Mouse (Mus musculus) heart, embryonic 12.5 days (tissue): ENCODE measurements at regions not wholly inside any gene's neighbourhood (a gene's known extent, or its start where the extent isn't known, plus 50 kb on each side); places are given as distances from the start of the nearest gene placed in this dataset.

Experiments used
- ATAC-seq: fragments of 200-750 bp; cut with Nextera tagmentation; 2 replicates; pipeline ENCODE4 v1.8.0; 2017; ENCODE audit warnings: moderate TSS enrichment, moderate library complexity; ENCODE audit not compliant: insufficient number of reproducible peaks, low FRiP score
- H3K27ac ChIP-seq: fragments of 300-500 bp; sonication (generic); 2 replicates; pipeline ENCODE4 v1.5.1; 2016; ENCODE audit warnings: mild to moderate bottlenecking, moderate library complexity; ENCODE audit not compliant: poor library complexity, severe bottlenecking
- H3K27me3 ChIP-seq: fragments of 300-500 bp; sonication (generic); replicated peaks from 2 replicates; pipeline ENCODE4 v1.6.1; 2016; ENCODE audit warnings: mild to moderate bottlenecking, moderate library complexity
- H3K36me3 ChIP-seq: fragments of 300-500 bp; sonication (generic); 2 replicates; pipeline ENCODE4 v1.6.1; 2016; ENCODE audit warnings: mild to moderate bottlenecking, moderate library complexity
- H3K4me1 ChIP-seq: fragments of 300-500 bp; sonication (generic); replicated peaks from 2 replicates; pipeline ENCODE4 v1.6.1; 2016; ENCODE audit warnings: mild to moderate bottlenecking
- H3K4me2 ChIP-seq: fragments of 300-500 bp; sonication (generic); 2 replicates; pipeline ENCODE4 v1.6.1; 2016; ENCODE audit warnings: mild to moderate bottlenecking, moderate library complexity
- H3K4me3 ChIP-seq: fragments of 300-500 bp; sonication (generic); 2 replicates; pipeline ENCODE4 v1.5.1; 2016; ENCODE audit warnings: mild to moderate bottlenecking
- H3K9ac ChIP-seq: fragments of 300-500 bp; sonication (generic); 2 replicates; pipeline ENCODE4 v1.6.1; 2016; ENCODE audit warnings: mild to moderate bottlenecking, moderate library complexity
- H3K9me3 ChIP-seq: fragments of 300-500 bp; sonication (generic); replicated peaks from 2 replicates; pipeline ENCODE4 v1.6.1; 2016; ENCODE audit warnings: mild to moderate bottlenecking, moderate library complexity
- WGBS: fragments of 180-500 bp; shearing (Covaris S2); methylation state at CpG from one replicate; pipeline ENCODE4 v1.1.7; 2016; 5-methylcytosine and 5-hydroxymethylcytosine counted together

DNA sequence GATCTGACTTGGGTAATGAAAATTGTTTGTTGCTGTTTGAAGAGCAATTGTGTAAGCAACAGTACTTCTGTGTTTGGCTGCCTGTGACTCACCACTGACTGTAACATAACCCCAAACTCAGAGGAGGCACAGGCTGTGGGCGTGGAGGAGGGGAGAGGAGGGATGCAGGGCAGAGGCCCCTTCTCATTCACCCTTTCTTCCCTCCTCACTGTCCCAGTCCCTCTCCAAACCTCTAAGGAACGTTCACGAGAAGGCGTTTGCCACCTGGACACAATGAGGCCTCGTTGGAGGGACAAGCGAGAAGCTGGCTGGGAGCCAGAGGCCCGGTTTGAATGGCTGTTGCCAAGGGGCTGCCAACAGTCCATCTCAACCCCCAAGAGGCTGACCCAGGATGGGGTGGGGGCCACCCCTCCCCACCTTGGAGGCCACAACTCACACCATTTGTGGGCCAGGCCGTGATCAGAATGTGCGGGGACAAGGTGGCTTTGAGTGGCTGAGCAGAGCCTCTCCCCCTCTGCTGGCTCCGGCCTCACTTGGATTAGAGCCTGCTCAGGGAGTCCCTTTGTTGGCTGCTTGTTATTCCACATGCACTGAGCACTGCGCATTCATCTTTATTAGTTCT, 83.3 kb upstream of the Vps8 start:
- Histone ChIP-seq H3K9me3 (no peaks in the 10 kb centered on the region), H3K4me3 (no peak overlapping the region), H3K36me3 (no peaks in the 10 kb centered on the region), H3K27ac (peak overlapping the region; percentile 86), H3K9ac (peak overlapping the region; percentile 42; the same call in 1 of the 2 replicates), H3K27me3 (no peaks in the 10 kb centered on the region), H3K4me2 (peak overlapping the region; percentile 34), H3K4me1 (peaks cover 23% of the 10 kb centered on the region)
- ATAC-seq: peak; percentile 49; the same call in 1 of the 2 replicates
- WGBS: 30% methylated on average over 11 of the region's 11 CpGs

DNA sequence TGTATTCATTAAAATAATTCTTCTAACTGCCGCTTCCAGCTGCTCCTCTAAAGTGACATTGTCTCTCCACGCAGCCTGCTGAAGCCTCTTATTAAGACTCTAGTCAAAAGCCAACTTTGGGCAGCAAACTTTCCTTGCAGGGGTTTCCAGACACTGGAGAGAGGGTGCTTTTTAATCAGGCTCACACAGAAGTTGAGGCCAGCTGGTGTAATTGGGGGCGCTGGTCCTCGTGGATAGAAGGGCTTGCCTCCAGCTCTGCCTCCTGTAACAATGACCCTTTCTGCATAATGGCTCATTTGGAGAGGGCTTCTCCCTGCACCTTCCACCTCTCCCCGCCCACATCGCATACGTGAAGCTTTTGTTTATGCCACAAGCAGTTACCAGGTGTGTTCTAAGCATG, 82.8 kb upstream of the Vps8 start:
- H3K27me3 ChIP-seq: no peaks in the 10 kb centered on the region
- H3K36me3 ChIP-seq: no peaks in the 10 kb centered on the region
- no peak overlapping the region for H3K9ac ChIP-seq
- H3K9me3 ChIP-seq: no peaks in the 10 kb centered on the region
- H3K4me3 ChIP-seq: no peak overlapping the region
- WGBS: 74% methylated on average over 7 of the region's 7 CpGs
- H3K4me1 ChIP-seq: peaks cover 23% of the 10 kb centered on the region
- no peak for ATAC-seq
- H3K4me2 ChIP-seq: no peak overlapping the region
- peak overlapping the region; percentile 86 for H3K27ac ChIP-seq

GRCm38 (mm10) chr16:21349869-21350268, 73.0 kb upstream of the Vps8 start:
- no peak overlapping the region for H3K9ac ChIP-seq
- no peak overlapping the region for H3K4me3 ChIP-seq
- WGBS: 58% methylated on average over 1 of the region's 1 CpGs
- no peak overlapping the region for H3K4me2 ChIP-seq
- ATAC-seq: no peak
- no peaks in the 10 kb centered on the region for H3K27me3 ChIP-seq
- peaks cover 5% of the 10 kb centered on the region; the same call in 1 of the 2 replicates for H3K9me3 ChIP-seq
- no peaks in the 10 kb centered on the region for H3K36me3 ChIP-seq
- H3K4me1 ChIP-seq: 0 out of 2 replicates have a peak, but pooled peaks cover 5% of the 10 kb centered on the region
- no peak overlapping the region for H3K27ac ChIP-seq

- H3K27ac ChIP-seq: no peak overlapping the region
- no peaks in the 10 kb centered on the region for H3K27me3 ChIP-seq
- no peak overlapping the region for H3K4me3 ChIP-seq
- no peaks in the 10 kb centered on the region for H3K36me3 ChIP-seq
- no peak overlapping the region for H3K9ac ChIP-seq
- H3K4me2 ChIP-seq: no peak overlapping the region
- peaks cover 5% of the 10 kb centered on the region; the same call in 1 of the 2 replicates for H3K9me3 ChIP-seq
- WGBS: 71% methylated on average over 3 of the region's 3 CpGs
- H3K4me1 ChIP-seq: peaks cover 11% of the 10 kb centered on the region
- ATAC-seq: no peak
These were observed 71.6 kb upstream of the Vps8 start for GRCm38 (mm10) chr16:21351289-21351688.

- Histone ChIP-seq H3K4me3 (no peak overlapping the region), H3K36me3 (no peaks in the 10 kb centered on the region), H3K27me3 (no peaks in the 10 kb centered on the region), H3K9me3 (peaks cover 5% of the 10 kb centered on the region; the same call in 1 of the 2 replicates), H3K4me2 (no peak overlapping the region), H3K9ac (no peak overlapping the region), H3K27ac (no peak overlapping the region), H3K4me1 (peaks cover 29% of the 10 kb centered on the region)
- 51% methylated on average over 5 of the region's 5 CpGs for WGBS
- ATAC-seq: no peak
These were observed 69.8 kb upstream of the Vps8 start for GRCm38 (mm10) chr16:21353111-21353510.

- Histone ChIP-seq H3K27ac (no peak overlapping the region), H3K4me1 (peaks cover 33% of the 10 kb centered on the region), H3K9me3 (peaks cover 5% of the 10 kb centered on the region; the same call in 1 of the 2 replicates), H3K4me2 (no peak overlapping the region), H3K9ac (no peak overlapping the region), H3K27me3 (no peaks in the 10 kb centered on the region), H3K4me3 (no peak overlapping the region), H3K36me3 (no peaks in the 10 kb centered on the region)
- 24% methylated on average over 6 of the region's 6 CpGs for WGBS
- ATAC-seq: no peak
These were observed 69.4 kb upstream of the Vps8 start for GRCm38 (mm10) chr16:21353545-21353944.

DNA sequence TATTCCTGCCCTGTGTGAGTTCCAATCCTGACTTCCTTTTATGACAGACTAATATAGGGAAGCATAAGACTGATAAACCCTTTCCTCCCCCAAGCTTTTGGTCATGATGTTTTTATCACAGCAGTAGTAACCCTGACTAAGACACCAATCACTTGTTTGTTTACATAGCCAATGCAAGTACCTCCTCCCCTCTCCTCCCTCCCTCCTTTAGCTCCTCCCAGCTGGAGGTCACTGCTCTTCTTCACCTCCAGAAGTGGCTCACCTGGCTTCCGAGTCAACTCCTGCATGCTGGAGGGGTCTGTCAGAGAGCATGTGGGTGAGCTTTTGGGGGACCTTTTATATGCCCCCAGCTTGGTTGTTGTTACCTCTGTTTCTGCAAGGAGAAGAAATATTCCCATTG, 67.3 kb upstream of the Vps8 start:
- H3K9ac ChIP-seq: no peak overlapping the region
- ATAC-seq: no peak
- peaks cover 43% of the 10 kb centered on the region for H3K4me1 ChIP-seq
- H3K4me2 ChIP-seq: no peak overlapping the region
- no peaks in the 10 kb centered on the region for H3K9me3 ChIP-seq
- H3K27ac ChIP-seq: no peak overlapping the region
- H3K27me3 ChIP-seq: no peaks in the 10 kb centered on the region
- 87% methylated on average over 1 of the region's 1 CpGs for whole genome bisulfite sequencing
- no peak overlapping the region for H3K4me3 ChIP-seq
- H3K36me3 ChIP-seq: no peaks in the 10 kb centered on the region

DNA sequence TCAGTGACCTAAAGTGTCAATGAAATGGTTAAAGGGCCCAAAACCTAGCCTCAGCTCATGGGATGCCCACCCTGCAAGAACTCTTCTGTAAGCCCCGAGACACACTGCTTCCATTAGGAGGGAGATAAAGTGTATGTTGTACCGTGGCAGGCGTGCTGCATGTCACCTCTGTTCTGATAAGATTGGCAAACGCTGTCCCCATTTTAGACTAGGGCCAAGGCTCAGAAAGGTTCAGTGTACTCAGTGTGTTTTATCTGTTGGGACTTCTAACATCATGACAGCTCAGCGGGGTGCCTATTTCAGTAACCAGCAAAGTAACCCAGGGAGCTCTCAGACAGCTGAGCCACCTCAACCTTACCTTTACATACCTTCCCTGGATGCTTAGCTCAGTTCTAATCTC, 65.5 kb upstream of the Vps8 start:
- peak; percentile 20; the same call in 1 of the 2 replicates for ATAC-seq

DNA sequence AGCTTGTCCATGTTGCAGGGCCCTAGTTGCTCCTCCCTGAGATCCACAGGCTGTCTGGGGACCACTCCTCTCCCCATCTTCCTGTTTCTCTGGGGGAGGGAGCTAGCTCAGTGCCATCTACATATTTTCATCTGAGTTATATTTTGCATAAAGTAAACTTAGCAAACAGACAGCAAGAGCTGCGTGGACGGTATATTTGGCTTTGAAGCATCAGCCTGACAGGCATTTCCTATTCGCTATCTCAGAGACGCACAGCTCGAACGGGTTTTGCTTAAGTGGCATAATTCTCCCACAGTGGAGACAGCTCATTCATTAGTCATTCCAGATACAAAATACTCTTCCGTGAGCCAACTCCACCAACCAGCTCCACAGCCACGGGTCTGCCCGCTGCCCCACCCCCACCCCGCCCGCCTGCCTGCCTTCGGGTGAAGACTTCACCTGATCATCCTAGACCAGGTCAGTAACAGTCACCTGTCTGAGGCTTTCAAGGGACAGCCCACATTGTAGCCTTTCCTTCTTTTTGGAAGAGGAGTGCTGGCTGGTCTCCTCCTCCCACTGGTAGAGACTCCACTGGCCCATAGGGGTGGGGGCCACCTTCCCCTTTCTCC, 64.5 kb upstream of the Vps8 start:
- ATAC-seq: peak; percentile 46; the same call in 1 of the 2 replicates
- Histone ChIP-seq H3K4me2 (peak overlapping the region; percentile 26; the same call in 1 of the 2 replicates), H3K9ac (no peak overlapping the region), H3K9me3 (no peaks in the 10 kb centered on the region), H3K27me3 (no peaks in the 10 kb centered on the region), H3K36me3 (no peaks in the 10 kb centered on the region), H3K4me1 (peaks cover 61% of the 10 kb centered on the region), H3K27ac (no peak overlapping the region), H3K4me3 (no peak overlapping the region)
- 37% methylated on average over 12 of the region's 12 CpGs for WGBS

More for the DNA sequence above, 65.5 kb upstream of the Vps8 start:
- H3K27me3 ChIP-seq: no peaks in the 10 kb centered on the region
- H3K27ac ChIP-seq: 0 out of 2 replicates have a peak overlapping the region, but pooled peaks have one; percentile 22
- H3K4me3 ChIP-seq: no peak overlapping the region
- WGBS: 4% methylated on average over 5 of the region's 5 CpGs
- H3K9me3 ChIP-seq: no peaks in the 10 kb centered on the region
- no peak overlapping the region for H3K9ac ChIP-seq
- H3K4me2 ChIP-seq: peak overlapping the region; percentile 19; the same call in 1 of the 2 replicates
- H3K36me3 ChIP-seq: no peaks in the 10 kb centered on the region
- H3K4me1 ChIP-seq: peaks cover 53% of the 10 kb centered on the region

GRCm38 (mm10) chr16:21359459-21359858, 63.5 kb upstream of the Vps8 start:
- Histone ChIP-seq H3K4me1 (peaks cover 68% of the 10 kb centered on the region), H3K36me3 (no peaks in the 10 kb centered on the region), H3K9me3 (no peaks in the 10 kb centered on the region), H3K27me3 (no peaks in the 10 kb centered on the region), H3K4me2 (no peak overlapping the region), H3K27ac (no peak overlapping the region), H3K9ac (0 out of 2 replicates have a peak overlapping the region, but pooled peaks have one; percentile 11), H3K4me3 (no peak overlapping the region)
- 57% methylated on average over 4 of the region's 4 CpGs for WGBS
- ATAC-seq: peak; percentile 40; the same call in 1 of the 2 replicates

GRCm38 (mm10) chr16:21361406-21361805, 61.5 kb upstream of the Vps8 start:
- Histone ChIP-seq H3K9ac (no peak overlapping the region), H3K4me1 (peaks cover 71% of the 10 kb centered on the region), H3K4me3 (no peak overlapping the region), H3K27ac (no peak overlapping the region), H3K4me2 (no peak overlapping the region), H3K9me3 (no peaks in the 10 kb centered on the region), H3K27me3 (no peaks in the 10 kb centered on the region), H3K36me3 (no peaks in the 10 kb centered on the region)
- whole genome bisulfite sequencing: 17% methylated on average over 2 of the region's 2 CpGs
- no peak for ATAC-seq
